Mouse (Mus musculus) left cerebral cortex, adult 9 months (tissue): Measurements from ENCODE around the gene 5730480H06Rik.
A peak's percentile ranks its signal among the peaks of the same experiment; 100 is the strongest.

ENCODE experiments used
- DNase-seq, 2 experiments: peaks; one replicate each; pipeline ENCODE4 v3.0.0; 2022; ENCODE audit warnings: low spot score in 2 of 2

The 5730480H06Rik gene

GRCm38 (mm10) chr5:48421957-48422356, 94.2 kb downstream of the 5730480H06Rik start:
- DNase-seq, result no peak

GRCm38 (mm10) chr5:48430459-48430858, 102.7 kb downstream of the 5730480H06Rik start:
- peak in 1 of 2 experiments; percentile 60 for DNase-seq

GRCm38 (mm10) chr5:48448888-48449287, 121.1 kb downstream of the 5730480H06Rik start:
- DNase-seq, result no peak

GRCm38 (mm10) chr5:48460221-48460620, 132.5 kb downstream of the 5730480H06Rik start:
- peak in 1 of 2 experiments; percentile 17 for DNase-seq
